Comparison of ENCODE assay signal across 11 mouse cellular contexts in genomic region chr1:131548494-131549365, GRCm38 (mm10). TPM values are rescaled to one million over a fixed set of nuclear protein-coding genes. Genes with fewer than 3 reads are reported as not detected.
A peak's percentile ranks its signal among the peaks of the same experiment; 100 is the strongest.
DNase-seq lines count a peak whose midpoint lies in the region; ATAC-seq lines count a peak whose summit lies in the region.
"Had no signal": no experiment of that assay in that cellular context is flagged by ENCODE, and none has a peak within 500 bp of the region (broad histone marks: within the 10 kb centered on the region; RNA-seq: fewer than 3 reads in every experiment).

No protein-coding gene starts in this region.

- no peaks in the 10 kb centered on the region for H3K36me3 ChIP-seq in heart, embryonic 13.5 days
- H3K36me3 ChIP-seq: heart, embryonic 15.5 days; neural tube, embryonic 12.5 days had no signal

- 0 out of 2 replicates have a peak overlapping the region, but pooled peaks have one; percentile 8 for H3K4me2 ChIP-seq in heart, embryonic 13.5 days
- H3K4me2 ChIP-seq: heart, embryonic 15.5 days; neural tube, embryonic 12.5 days had no signal

- no peak for ATAC-seq in cerebellum, adult (ENCODE audit: insufficient number of reproducible peaks, low FRiP score, low TSS enrichment)
- ATAC-seq in heart, embryonic 13.5 days (ENCODE audit: extremely low read depth, insufficient number of reproducible peaks, low FRiP score, low TSS enrichment): no peak
- no peak for ATAC-seq in megakaryocyte-erythroid progenitor cell, adult 5-6 weeks (replicated peaks; ENCODE audit: low FRiP score, low TSS enrichment, poor library complexity, severe bottlenecking)

- intact Hi-C loops in left cerebral cortex, postnatal 25 days (cut with DNase I): loop anchor here (1.0 to 5.0 kb wide), 2 partner anchors 110 to 214 kb away; no protein-coding TSS in a partner anchor

- peak overlapping the region; percentile 7; the same call in 1 of the 2 replicates for H3K9ac ChIP-seq in heart, embryonic 13.5 days
- H3K9ac ChIP-seq: heart, embryonic 15.5 days; neural tube, embryonic 12.5 days had no signal

- H3K27me3 ChIP-seq in heart, embryonic 13.5 days (replicated peaks): no peaks in the 10 kb centered on the region
- H3K27me3 ChIP-seq: heart, embryonic 15.5 days; neural tube, embryonic 12.5 days had no signal

- WGBS in heart, embryonic 13.5 days: 40% methylated on average over 8 of the region's 8 CpGs

- no peaks in the 10 kb centered on the region for H3K9me3 ChIP-seq in heart, embryonic 13.5 days
- H3K9me3 ChIP-seq: heart, embryonic 15.5 days; neural tube, embryonic 12.5 days had no signal

- DNase-seq in cerebellum, postnatal 10 days: peak; percentile 67 to 74
- peak; percentile 13 for DNase-seq in thymus, postnatal 25 days
- DNase-seq in thymus, adult 18-20 months: no peak
- peak; percentile 51 to 79 for DNase-seq in left cerebral cortex, postnatal 25 days (ENCODE audit: low spot score in 2 of 2)
- peak; percentile 16 to 20 for DNase-seq in right cerebral cortex, postnatal 36 days (ENCODE audit: low spot score in 2 of 2)

- peak overlapping the region; percentile 36; the same call in 1 of the 2 replicates for H3K27ac ChIP-seq in heart, embryonic 13.5 days (replicated peaks)
- H3K27ac ChIP-seq: heart, embryonic 15.5 days; neural tube, embryonic 12.5 days had no signal

- peaks cover 7% of the 10 kb centered on the region for H3K4me1 ChIP-seq in heart, embryonic 13.5 days
- H3K4me1 ChIP-seq: neural tube, embryonic 12.5 days had no signal

- no peak overlapping the region for H3K4me3 ChIP-seq in heart, embryonic 13.5 days
- H3K4me3 ChIP-seq: heart, embryonic 15.5 days; neural tube, embryonic 12.5 days had no signal

RNA-seq across cellular contexts. Expression of gene Fam72a, which starts 21.0 kb away (rescaled TPM):
- 2.4 and 3.1 TPM in 2 replicates for polyA plus RNA-seq in heart, embryonic 13.5 days (2015; fragmentation: Nextera tagmentation; extraction: Ambion mirVana)
- 1 to 10 TPM; 1.1 to 1.2 TPM for total RNA-seq in left cerebral cortex, postnatal 25 days (2021)
- total RNA-seq in megakaryocyte-erythroid progenitor cell, adult 5-6 weeks (2014; fragmentation: Nextera tagmentation): 2.6 and 4.1 TPM in 2 replicates
- 2.8 and 6.1 TPM in 2 replicates for total RNA-seq in megakaryocyte-erythroid progenitor cell, adult 5-6 weeks (2017)

RNA-seq across cellular contexts. Expression of gene Srgap2, which starts 21.6 kb away (rescaled TPM):
- polyA plus RNA-seq in heart, embryonic 13.5 days (2015; fragmentation: Nextera tagmentation; extraction: Ambion mirVana): 13.2 and 15.8 TPM in 2 replicates
- total RNA-seq in left cerebral cortex, postnatal 25 days (2021): 10 to 100 TPM; 82.7 to 83.7 TPM
- 17.4 and 22.6 TPM in 2 replicates for total RNA-seq in megakaryocyte-erythroid progenitor cell, adult 5-6 weeks (2014; fragmentation: Nextera tagmentation)
- total RNA-seq in megakaryocyte-erythroid progenitor cell, adult 5-6 weeks (2017): 7.1 and 7.8 TPM in 2 replicates

RNA-seq across cellular contexts. Expression of gene Avpr1b, which starts 50.3 kb away (rescaled TPM):
- not detected in 2 replicates for polyA plus RNA-seq in heart, embryonic 13.5 days (2015; fragmentation: Nextera tagmentation; extraction: Ambion mirVana)
- not detected for total RNA-seq in left cerebral cortex, postnatal 25 days (2021)
- not detected in 2 replicates for total RNA-seq in megakaryocyte-erythroid progenitor cell, adult 5-6 weeks (2014; fragmentation: Nextera tagmentation)
- not detected in 2 replicates for total RNA-seq in megakaryocyte-erythroid progenitor cell, adult 5-6 weeks (2017)
- total RNA-seq: MEL had no signal
- polyA plus RNA-seq: heart, embryonic 15.5 days; neural tube, embryonic 12.5 days had no signal

Comparison
In these comparisons a context has a peak if more than half of its experiments do, and no peak if none do; other contexts are left out.
1. DNase-seq: peak in cerebellum, postnatal 10 days (2 of 2), thymus, postnatal 25 days (single experiment), left cerebral cortex, postnatal 25 days (2 of 2) and right cerebral cortex, postnatal 36 days (2 of 2); none in thymus, adult 18-20 months (0 of 2).